Mouse (Mus musculus) heart, embryonic 14.5 days (tissue): ENCODE data around the gene Acss3. TPM values are rescaled to one million over a fixed set of nuclear protein-coding genes. Genes with fewer than 3 reads are reported as not detected.

ENCODE experiments used
- ATAC-seq: fragments of 200-750 bp; cut with Nextera tagmentation; 2 replicates; pipeline ENCODE4 v1.8.0; 2017; ENCODE audit warnings: low read depth, moderate TSS enrichment; ENCODE audit not compliant: insufficient number of reproducible peaks, insufficient read depth, low FRiP score
- H3K27ac ChIP-seq, 2 experiments: fragments of 200-500 bp in 1 of 2; fragments of 300-500 bp in 1 of 2; sonication (generic) in 1 of 2; replicated peaks in 1 of 2; 2 replicates each; pipeline ENCODE4 v1.5.1; 2012 to 2014; ENCODE audit warnings: low read depth in 2 of 2, low read length in 2 of 2, control low read depth in 1 of 2, mild to moderate bottlenecking in 1 of 2, mixed read lengths in 1 of 2; ENCODE audit not compliant: control insufficient read depth in 1 of 2, insufficient read depth in 1 of 2
- H3K27me3 ChIP-seq: fragments of 300-500 bp; sonication (generic); 2 replicates; pipeline ENCODE4 v1.6.1; 2014; ENCODE audit warnings: mild to moderate bottlenecking, low read length, control low read depth; ENCODE audit not compliant: control insufficient read depth, insufficient read depth
- H3K36me3 ChIP-seq: fragments of 300-500 bp; sonication (generic); 2 replicates; pipeline ENCODE4 v1.6.1; 2014; ENCODE audit warnings: mild to moderate bottlenecking, control low read depth, low read length, mixed read lengths; ENCODE audit not compliant: control insufficient read depth, insufficient read depth
- H3K4me1 ChIP-seq, 2 experiments: fragments of 200-500 bp in 1 of 2; fragments of 300-500 bp in 1 of 2; sonication (generic) in 1 of 2; 2 replicates each; pipeline ENCODE4 v1.6.1; 2012 to 2014; ENCODE audit warnings: low read length in 2 of 2, control low read depth in 1 of 2, mixed read lengths in 1 of 2; ENCODE audit not compliant: control insufficient read depth in 2 of 2, insufficient read depth in 2 of 2
- H3K4me2 ChIP-seq: fragments of 300-500 bp; sonication (generic); 2 replicates; pipeline ENCODE4 v1.6.1; 2014; ENCODE audit warnings: mild to moderate bottlenecking, low read length
- H3K4me3 ChIP-seq, 2 experiments: fragments of 200-500 bp in 1 of 2; fragments of 300-500 bp in 1 of 2; sonication (generic) in 1 of 2; 2 replicates each; pipeline ENCODE4 v1.5.1; 2012 to 2014; ENCODE audit warnings: low read length in 2 of 2, mild to moderate bottlenecking in 2 of 2, control low read depth in 1 of 2, low read depth in 1 of 2, moderate library complexity in 1 of 2; ENCODE audit not compliant: control insufficient read depth in 1 of 2, insufficient read depth in 1 of 2
- H3K9ac ChIP-seq: fragments of 300-500 bp; sonication (generic); 2 replicates; pipeline ENCODE4 v1.6.1; 2014; ENCODE audit warnings: mild to moderate bottlenecking, low read length
- H3K9me3 ChIP-seq: fragments of 300-500 bp; sonication (generic); 2 replicates; pipeline ENCODE4 v1.6.1; 2016; ENCODE audit warnings: low read length, control low read depth; ENCODE audit not compliant: control insufficient read depth
- WGBS: fragments of 180-500 bp; shearing (Covaris S2); extraction: QIAGEN DNeasy Blood & Tissue Kit; methylation state at CpG from one replicate; pipeline ENCODE4 v1.1.7; 2014; 5-methylcytosine and 5-hydroxymethylcytosine counted together
- polyA plus RNA-seq: library from polyadenylated mRNA; unstranded; fragments of >200 nt; fragmentation: Nextera tagmentation; extraction: Ambion mirVana; gene quantifications from 2 replicates; pipeline ENCODE4 v1.2.1, GENCODE M21; 2014

Gene Acss3
- polyA plus RNA-seq, 1 experiment from 2014 or later, result 4.1 TPM

- Histone ChIP-seq H3K4me2 (no peak overlapping the region), H3K4me1 (no peaks in the 10 kb centered on the region), H3K27me3 (no peaks in the 10 kb centered on the region), H3K27ac (no peak overlapping the region), H3K36me3 (no peaks in the 10 kb centered on the region), H3K9me3 (0 out of 2 replicates have a peak, but pooled peaks cover 5% of the 10 kb centered on the region), H3K9ac (no peak overlapping the region), H3K4me3 (no peak overlapping the region)
- WGBS, result 57% methylated on average over 3 of the region's 3 CpGs
- ATAC-seq, result no peak
These were observed 213.4 kb downstream of the Acss3 start for GRCm38 (mm10) chr10:106910108-106910507.

GRCm38 (mm10) chr10:106896351-106896750 is 227.1 kb downstream of the Acss3 start:
- Histone ChIP-seq H3K36me3 (no peaks in the 10 kb centered on the region), H3K4me2 (no peak overlapping the region), H3K4me1 (no peaks in the 10 kb centered on the region), H3K4me3 (no peak overlapping the region), H3K27ac (no peak overlapping the region), H3K9ac (no peak overlapping the region), H3K27me3 (no peaks in the 10 kb centered on the region), H3K9me3 (no peaks in the 10 kb centered on the region)
- 59% methylated on average over 13 of the region's 13 CpGs for WGBS
- no peak for ATAC-seq

Other genes with a start within 250 kb of the Acss3 start
- 1.4 and 2.5 TPM in 2 replicates for gene Lin7a, start 148.0 kb upstream of the Acss3 start, polyA plus RNA-seq